Mouse (Mus musculus) myocyte (in vitro differentiated cells): ENCODE measurements at regions not wholly inside any gene's neighbourhood (a gene's known extent, or its start where the extent isn't known, plus 50 kb on each side); places are given as distances from the start of the nearest gene placed in this dataset.

Experiments used
- MAX ChIP-seq: IDR thresholded peaks from one replicate; pipeline ENCODE4 v1.6.1; 2011; ENCODE audit warnings: low read depth, mild to moderate bottlenecking, control low read depth
- MYOD1 ChIP-seq, 3 experiments: IDR thresholded peaks; one replicate each; pipeline ENCODE4 v1.6.1; 2011; ENCODE audit warnings: control low read depth in 2 of 3, low read depth in 2 of 3, mild to moderate bottlenecking in 2 of 3, moderate library complexity in 1 of 3; ENCODE audit not compliant: insufficient read length in 2 of 3, control insufficient read depth in 1 of 3
- MYOG ChIP-seq, 3 experiments: IDR thresholded peaks; one replicate each; pipeline ENCODE4 v1.6.1; 2011; ENCODE audit warnings: control low read depth in 2 of 3, low read depth in 2 of 3, mild to moderate bottlenecking in 2 of 3; ENCODE audit not compliant: insufficient read length in 2 of 3, control insufficient read depth in 1 of 3, insufficient read depth in 1 of 3
- POLR2A ChIP-seq: IDR thresholded peaks from one replicate; pipeline ENCODE4 v1.6.1; 2011; ENCODE audit warnings: low read depth, mild to moderate bottlenecking, control low read depth, moderate library complexity; ENCODE audit not compliant: insufficient read length
- POLR2AphosphoS2 ChIP-seq: IDR thresholded peaks from one replicate; pipeline ENCODE4 v1.6.1; 2011; ENCODE audit warnings: low read depth, control low read depth; ENCODE audit not compliant: insufficient read length
- REST ChIP-seq: IDR thresholded peaks from one replicate; pipeline ENCODE4 v1.6.1; 2011; ENCODE audit warnings: mild to moderate bottlenecking, control low read depth, moderate library complexity; ENCODE audit not compliant: insufficient read depth, insufficient read length
- SRF ChIP-seq: IDR thresholded peaks from one replicate; pipeline ENCODE4 v1.6.1; 2011; ENCODE audit warnings: low read depth; ENCODE audit not compliant: control insufficient read depth, insufficient read length
- TCF12 ChIP-seq: IDR thresholded peaks from one replicate; pipeline ENCODE4 v1.6.1; 2011; ENCODE audit warnings: mild to moderate bottlenecking, control low read depth; ENCODE audit not compliant: poor library complexity, insufficient read depth, severe bottlenecking
- TCF3 ChIP-seq: IDR thresholded peaks from one replicate; pipeline ENCODE4 v1.6.1; 2011; ENCODE audit warnings: low read depth, control low read depth; ENCODE audit not compliant: insufficient read length
- USF1 ChIP-seq: IDR thresholded peaks from one replicate; pipeline ENCODE4 v1.6.1; 2011; ENCODE audit warnings: low read depth, mild to moderate bottlenecking, control low read depth, moderate library complexity

- TF ChIP-seq USF1 (no peak), TCF3 (no peak), POLR2A (no peak), MYOG (IDR thresholded peaks at IDR 0.05; ENCODE audit: control insufficient read depth in 1 of 3, insufficient read depth in 1 of 3, insufficient read length in 2 of 3, low read depth in 2 of 3) (no peak), POLR2AphosphoS2 (no peak), SRF (no peak), TCF12 (no peak), MAX (no peak), MYOD1 (IDR thresholded peaks at IDR 0.05; ENCODE audit: control insufficient read depth in 1 of 3, insufficient read length in 2 of 3, low read depth in 2 of 3) (no peak), REST (no peak)
These were observed 327.9 kb downstream of the En1 start for GRCm38 (mm10) chr1:120930141-120930540.
